Mouse (Mus musculus) olfactory bulb, adult 2 months (tissue): ENCODE measurements around the gene Twist2. TPM values are rescaled to one million over a fixed set of nuclear protein-coding genes. Genes with fewer than 3 reads are reported as not detected.

Source experiments
- H3K27ac ChIP-seq: fragments of 200-500 bp; 2 replicates; pipeline ENCODE4 v1.5.1; 2012; ENCODE audit warnings: low read depth, low read length; ENCODE audit not compliant: insufficient read depth
- H3K4me1 ChIP-seq: fragments of 200-500 bp; 2 replicates; pipeline ENCODE4 v1.6.1; 2012; ENCODE audit warnings: low read length; ENCODE audit not compliant: control insufficient read depth, insufficient read depth
- H3K4me3 ChIP-seq: fragments of 200-500 bp; 2 replicates; pipeline ENCODE4 v1.5.1; 2012; ENCODE audit warnings: mild to moderate bottlenecking, low read depth, low read length, moderate library complexity; ENCODE audit not compliant: insufficient read depth
- CTCF ChIP-seq: fragments of 200-500 bp; IDR thresholded peaks from 2 replicates; pipeline ENCODE4 v1.5.1; 2012; ENCODE audit warnings: low read depth, mild to moderate bottlenecking, low read length, moderate library complexity; ENCODE audit not compliant: insufficient read depth
- POLR2A ChIP-seq: fragments of 200-500 bp; IDR thresholded peaks from 2 replicates; pipeline ENCODE4 v1.6.1; 2012; ENCODE audit warnings: mild to moderate bottlenecking, low read depth, low read length, moderate library complexity; ENCODE audit not compliant: insufficient read depth
- WGBS: fragments of 180-500 bp; shearing (Covaris S2); methylation state at CpG from one replicate; pipeline ENCODE4 v1.1.7; 2018; 5-methylcytosine and 5-hydroxymethylcytosine counted together
- polyA plus RNA-seq: library from polyadenylated mRNA; stranded (reverse); fragments of >200 nt; gene quantifications from 2 replicates; pipeline ENCODE4 v1.2.4, GENCODE M21; 2012; ENCODE audit warnings: low replicate concordance; ENCODE audit not compliant: missing spikeins, insufficient read depth, insufficient read length

Twist2 gene
- polyA plus RNA-seq, 1 experiment: not detected

DNA sequence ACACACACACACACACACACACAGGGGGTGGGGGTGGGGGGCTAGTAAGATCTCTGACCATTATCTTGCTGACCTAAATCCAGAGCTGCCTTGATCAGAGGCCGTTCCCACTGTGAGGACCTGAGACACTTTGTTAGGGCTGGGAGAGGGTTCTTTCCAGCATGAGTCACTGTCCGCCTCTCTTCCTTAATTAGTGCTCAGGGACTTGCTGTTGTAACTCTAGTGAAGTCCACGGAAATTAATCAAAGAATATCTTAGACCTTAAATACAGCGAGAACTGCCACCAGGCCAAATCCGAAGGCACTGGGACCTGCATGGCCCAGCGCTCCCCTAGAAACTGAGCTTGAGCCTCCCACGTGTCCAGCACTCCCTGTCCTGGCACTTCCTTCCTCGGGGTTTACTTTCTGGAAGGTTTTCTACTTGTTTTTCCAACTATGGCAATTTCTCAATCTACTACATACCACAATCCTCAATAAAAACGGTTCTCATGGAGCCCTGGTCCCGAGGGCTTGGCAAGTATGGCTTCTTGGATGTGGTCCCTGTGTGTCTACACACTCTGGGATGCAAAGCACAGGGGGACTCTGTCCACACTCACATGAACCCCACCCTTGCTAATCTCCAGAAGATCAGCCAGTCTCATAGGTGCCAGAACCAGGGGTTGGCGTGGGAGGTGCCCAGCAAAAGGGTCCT is 57.0 kb downstream of the Twist2 start:
- H3K27ac ChIP-seq: no peak overlapping the region
- no peak overlapping the region for H3K4me3 ChIP-seq
- TF ChIP-seq CTCF: no peak
- TF ChIP-seq POLR2A: no peak
- WGBS: 58% methylated on average over 11 of the region's 11 CpGs
- H3K4me1 ChIP-seq: peaks cover 16% of the 10 kb centered on the region

GRCm38 (mm10) chr1:91858901-91859300 is 57.6 kb downstream of the Twist2 start:
- Histone ChIP-seq H3K4me1 (peaks cover 16% of the 10 kb centered on the region), H3K27ac (no peak overlapping the region), H3K4me3 (no peak overlapping the region)
- TF ChIP-seq POLR2A (no peak), CTCF (no peak)
- WGBS: 97% methylated on average over 1 of the region's 1 CpGs

DNA sequence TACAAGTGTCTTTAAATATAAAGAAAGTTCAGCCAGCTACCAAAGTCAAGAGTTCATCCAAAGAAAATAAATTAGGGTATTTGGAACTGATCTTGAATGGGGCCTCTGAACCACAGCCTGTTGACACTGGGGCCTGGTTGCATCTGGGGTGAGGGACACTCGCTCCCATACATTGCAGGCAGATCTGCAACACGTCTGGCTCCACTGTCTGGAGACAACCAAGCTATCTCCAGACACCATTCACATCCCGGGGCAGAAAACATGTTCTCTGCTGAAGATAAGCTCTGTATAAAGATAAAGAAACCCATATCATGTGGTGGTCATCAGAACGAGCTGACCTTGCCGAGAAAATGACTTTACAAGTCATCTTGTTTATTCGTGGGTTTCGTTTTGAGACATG is 60.2 kb downstream of the Twist2 start:
- WGBS: 90% methylated on average over 7 of the region's 7 CpGs
- H3K4me3 ChIP-seq: no peak overlapping the region
- no peak overlapping the region for H3K27ac ChIP-seq
- no peak for TF ChIP-seq POLR2A
- no peak for TF ChIP-seq CTCF
- H3K4me1 ChIP-seq: peaks cover 16% of the 10 kb centered on the region

GRCm38 (mm10) chr1:91866001-91866400 is 64.7 kb downstream of the Twist2 start:
- Histone ChIP-seq H3K4me3 (no peak overlapping the region), H3K4me1 (no peaks in the 10 kb centered on the region), H3K27ac (no peak overlapping the region)
- 58% methylated on average over 2 of the region's 2 CpGs for WGBS
- no peak for TF ChIP-seq CTCF
- no peak for TF ChIP-seq POLR2A

DNA sequence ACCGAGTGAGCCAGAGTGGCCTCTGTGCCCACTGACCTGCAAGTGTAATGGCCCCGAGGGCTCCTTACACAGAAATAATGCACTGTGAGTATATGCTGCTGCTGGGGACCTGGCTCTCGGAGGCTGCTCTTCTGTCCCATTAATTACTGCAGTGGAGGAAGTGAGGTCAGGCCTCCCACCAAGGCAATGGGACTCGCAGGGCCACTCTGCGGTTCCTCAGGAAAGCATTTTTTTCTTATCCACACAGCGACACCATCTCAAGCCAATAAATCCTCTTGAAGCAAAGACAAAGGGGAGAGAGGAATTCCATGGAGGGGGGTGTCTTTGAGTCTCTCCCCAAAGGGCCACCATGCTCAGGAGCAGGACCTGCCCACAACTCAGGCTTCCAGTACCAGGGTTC is 69.8 kb downstream of the Twist2 start:
- TF ChIP-seq CTCF (no peak), POLR2A (no peak)
- no peak overlapping the region for H3K27ac ChIP-seq
- peaks cover 17% of the 10 kb centered on the region for H3K4me1 ChIP-seq
- 83% methylated on average over 6 of the region's 6 CpGs for WGBS
- H3K4me3 ChIP-seq: no peak overlapping the region

- Histone ChIP-seq H3K4me1 (peaks cover 17% of the 10 kb centered on the region), H3K27ac (no peak overlapping the region), H3K4me3 (no peak overlapping the region)
- TF ChIP-seq POLR2A (no peak), CTCF (no peak)
- 54% methylated on average over 8 of the region's 8 CpGs for WGBS
Measured at GRCm38 (mm10) chr1:91872388-91873059, 71.3 kb downstream of the Twist2 start.

- Histone ChIP-seq H3K4me3 (no peak overlapping the region), H3K4me1 (peaks cover 19% of the 10 kb centered on the region), H3K27ac (no peak overlapping the region)
- WGBS: 66% methylated on average over 10 of the region's 10 CpGs
- TF ChIP-seq POLR2A (no peak), CTCF (no peak)
Measured at GRCm38 (mm10) chr1:91873572-91874285, 72.5 kb downstream of the Twist2 start.

GRCm38 (mm10) chr1:91874633-91875032 is 73.4 kb downstream of the Twist2 start:
- Histone ChIP-seq H3K27ac (no peak overlapping the region), H3K4me1 (peaks cover 19% of the 10 kb centered on the region), H3K4me3 (no peak overlapping the region)
- WGBS: 18% methylated on average over 2 of the region's 2 CpGs
- TF ChIP-seq POLR2A: no peak
- peak; percentile 50; the same call in 1 of the 2 replicates for TF ChIP-seq CTCF

- 84% methylated on average over 7 of the region's 7 CpGs for WGBS
Measured at GRCm38 (mm10) chr1:91875042-91875720, 73.9 kb downstream of the Twist2 start.

More at GRCm38 (mm10) chr1:91875042-91875720, 73.9 kb downstream of the Twist2 start:
- Histone ChIP-seq H3K27ac (no peak overlapping the region), H3K4me1 (peaks cover 20% of the 10 kb centered on the region), H3K4me3 (no peak overlapping the region)
- TF ChIP-seq POLR2A: no peak
